Mouse (Mus musculus) cerebellum, postnatal 10 days (tissue): ENCODE measurements around the gene Lsm2.
"Not testable (repeated sequence)": the region's sequence is repeated elsewhere in the genome, so short reads cannot be mapped to it uniquely, and the experiment has no call there.

Experiments
- DNase-seq, 2 experiments: peaks; one replicate each; pipeline ENCODE4 v3.0.0; 2021; ENCODE audit warnings: mixed read lengths in 2 of 2

Lsm2 gene

GRCm38 (mm10) chr17:34995192-34995591 is 13.5 kb downstream of the Lsm2 start:
- not testable (repeated sequence) for DNase-seq

GRCm38 (mm10) chr17:34995927-34996326 is 14.3 kb downstream of the Lsm2 start:
- DNase-seq, result not testable (repeated sequence)

- DNase-seq, result no peak
Measured at GRCm38 (mm10) chr17:34996411-34997141, 14.9 kb downstream of the Lsm2 start.

DNA sequence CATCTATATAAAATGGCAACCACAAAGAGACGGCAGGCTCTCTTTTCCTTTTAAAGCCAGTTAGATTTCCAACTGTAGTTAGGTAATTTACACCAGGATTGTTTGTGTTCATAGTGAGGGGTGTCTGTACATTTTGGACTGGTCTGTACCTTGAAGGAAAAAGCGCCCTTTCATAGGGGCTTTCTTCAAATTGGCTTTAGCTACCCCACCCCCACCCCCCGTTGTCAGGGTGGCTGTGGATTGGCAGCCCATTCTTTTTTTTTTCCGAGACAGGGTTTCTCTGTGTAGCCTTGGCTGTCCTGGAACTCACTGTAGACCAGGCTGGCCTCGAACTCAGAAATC is 15.5 kb downstream of the Lsm2 start:
- DNase-seq, result no peak

- DNase-seq, result no peak
Measured at GRCm38 (mm10) chr17:34998526-34999430, 17.1 kb downstream of the Lsm2 start.

DNA sequence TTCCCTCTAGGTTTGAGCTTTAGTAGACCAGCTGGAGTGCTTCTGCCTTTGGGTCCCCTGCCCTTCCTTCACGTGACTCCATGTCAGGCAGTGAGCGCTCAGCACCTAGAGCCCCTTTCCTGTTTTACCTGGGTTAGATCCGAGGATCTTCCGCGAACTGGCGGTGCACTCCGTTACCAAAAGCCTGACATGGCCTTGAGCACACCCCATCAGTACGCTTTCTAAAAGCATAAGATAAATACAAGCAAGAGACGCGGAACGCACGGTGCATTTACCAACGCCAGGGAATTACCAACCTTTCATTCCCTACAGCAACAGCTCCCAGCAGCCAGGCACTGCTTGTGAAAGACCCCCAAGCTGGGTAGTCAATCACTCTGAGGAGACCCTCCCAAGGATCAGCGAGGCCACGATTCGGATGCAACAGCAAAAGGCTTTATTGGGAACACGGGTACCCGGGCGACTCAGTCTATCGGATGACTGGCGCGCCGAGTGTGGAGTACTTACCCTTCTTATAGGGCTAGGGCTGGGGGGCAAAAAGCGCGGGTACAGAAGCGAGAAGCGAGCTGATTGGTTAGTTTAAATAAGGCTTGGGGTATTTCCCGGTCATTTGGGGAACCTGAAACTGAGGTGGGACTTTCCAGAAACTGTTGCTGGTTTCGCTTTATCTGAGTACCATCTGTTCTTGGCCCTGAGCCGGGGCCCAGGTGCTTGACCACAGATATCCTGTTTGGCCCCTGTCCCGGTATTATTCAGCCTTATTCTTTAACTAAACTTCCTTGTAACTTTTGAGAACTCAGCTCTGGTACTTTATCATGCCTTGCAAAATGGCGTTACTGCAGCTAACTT is 18.4 kb downstream of the Lsm2 start:
- DNase-seq, result not testable (repeated sequence)

DNA sequence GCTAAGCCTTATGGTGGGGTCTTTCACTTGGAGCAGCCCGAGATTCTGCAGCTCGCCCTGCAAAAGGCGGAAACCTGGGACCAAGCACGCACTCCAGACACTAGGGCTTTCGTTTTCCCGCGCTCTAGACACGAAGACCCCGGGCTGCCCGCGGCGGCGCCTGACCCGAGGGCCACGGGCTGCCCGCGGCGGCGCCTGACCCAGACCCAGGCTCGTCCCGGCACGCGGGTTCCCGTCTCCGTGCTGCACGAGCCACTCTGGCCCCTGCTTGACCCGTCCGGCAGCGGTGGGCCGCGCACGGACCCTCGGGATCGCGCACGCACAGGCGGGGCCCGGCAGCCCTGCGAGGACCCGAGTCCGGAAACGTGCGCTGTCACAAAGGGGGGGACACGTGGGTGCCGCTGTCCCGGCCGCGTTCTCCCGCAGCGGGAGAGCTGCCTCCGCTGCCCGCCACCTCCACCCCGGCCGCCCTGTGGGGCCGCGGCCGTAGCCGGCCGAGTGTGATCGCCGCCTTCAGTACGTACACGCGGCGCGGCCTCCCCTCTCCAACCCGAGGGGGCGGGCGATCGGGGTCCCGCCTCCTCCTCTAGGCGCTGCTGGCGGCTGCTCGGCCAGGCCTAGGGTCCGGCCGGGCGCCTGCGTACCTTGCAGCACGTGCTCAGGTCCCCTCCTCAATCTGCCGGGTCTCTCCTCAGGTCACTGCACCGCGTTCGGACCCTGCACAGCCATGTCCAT is 19.2 kb downstream of the Lsm2 start, which contains the start of gene Vars:
Gene Vars (plus strand): TSS at position 271 of the 735 bp plus-strand sequence.
- DNase-seq, result peak; percentile 88 to 92

DNA sequence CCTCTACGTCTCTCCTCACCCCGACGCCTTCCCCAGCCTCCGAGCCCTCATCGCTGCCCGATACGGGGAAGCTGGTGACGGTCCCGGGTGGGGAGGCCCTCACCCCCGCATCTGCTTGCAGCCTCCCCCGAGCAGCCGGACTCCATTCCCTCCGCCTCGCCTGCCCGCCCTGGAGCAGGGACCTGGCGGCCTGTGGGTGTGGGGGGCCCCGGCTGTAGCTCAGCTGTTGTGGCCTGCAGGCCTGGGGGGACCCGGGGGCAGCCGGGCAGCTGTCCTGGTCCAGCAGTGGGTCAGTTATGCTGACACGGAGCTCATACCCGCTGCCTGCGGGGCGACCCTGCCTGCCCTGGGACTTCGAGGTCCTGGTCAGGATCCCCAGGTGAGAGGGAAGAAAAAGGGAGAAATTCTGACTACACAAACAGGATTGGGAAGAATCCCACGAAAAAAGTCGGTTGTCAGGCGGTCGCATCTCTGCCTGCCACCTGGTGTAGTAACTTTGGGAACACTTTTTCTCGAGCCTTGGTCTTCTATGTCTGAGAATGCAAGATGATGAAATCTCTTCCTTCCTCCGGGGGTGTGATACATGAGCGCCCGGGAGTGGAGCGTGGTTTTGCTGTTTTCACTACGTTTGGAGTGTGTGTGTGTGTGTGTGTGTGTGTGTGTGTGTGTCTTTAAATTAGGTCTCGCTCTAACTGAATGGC is 19.9 kb downstream of the Lsm2 start:
- peak in 1 of 2 experiments; percentile 37 for DNase-seq

GRCm38 (mm10) chr17:35002153-35002865 is 20.6 kb downstream of the Lsm2 start:
- DNase-seq, result peak; percentile 22 to 42

GRCm38 (mm10) chr17:35003022-35003838 is 21.6 kb downstream of the Lsm2 start:
- no peak for DNase-seq

- no peak for DNase-seq
Measured at GRCm38 (mm10) chr17:35004075-35004717, 22.5 kb downstream of the Lsm2 start.

DNA sequence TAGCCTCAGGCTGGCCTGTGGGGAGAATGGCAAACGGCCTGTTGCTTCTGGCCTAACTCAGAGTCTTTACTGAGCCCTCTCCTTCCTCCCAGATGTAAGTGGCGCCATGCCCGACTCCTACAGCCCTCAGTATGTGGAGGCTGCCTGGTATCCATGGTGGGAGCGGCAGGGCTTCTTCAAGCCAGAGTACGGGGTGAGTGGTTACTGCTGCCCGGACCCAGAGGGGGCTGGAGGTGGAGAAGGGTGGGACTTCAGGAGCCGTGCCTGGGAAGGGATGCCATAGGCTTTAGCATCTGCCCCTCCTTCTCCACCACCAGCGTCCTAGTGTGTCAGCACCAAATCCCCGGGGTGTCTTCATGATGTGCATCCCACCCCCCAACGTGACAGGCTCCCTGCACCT is 23.5 kb downstream of the Lsm2 start:
- DNase-seq, result peak in 1 of 2 experiments; percentile 9

DNA sequence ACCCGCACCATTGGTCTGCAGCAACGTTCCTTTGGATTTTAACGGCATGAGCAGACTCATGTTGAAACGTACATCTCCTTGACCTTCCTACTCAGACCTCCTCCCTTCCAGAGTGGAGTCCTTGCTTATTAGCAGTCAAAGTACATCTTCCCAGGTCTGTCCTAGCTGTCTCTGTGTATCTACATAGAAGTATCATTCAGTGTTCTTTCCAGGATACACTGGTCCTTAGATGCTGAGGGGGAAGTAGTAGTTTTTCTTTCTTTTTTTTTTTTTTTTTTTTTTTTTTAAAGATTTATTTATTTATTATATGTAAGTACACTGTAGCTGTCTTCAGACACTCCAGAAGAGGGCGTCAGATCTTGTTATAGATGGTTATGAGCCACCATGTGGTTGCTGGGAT is 24.2 kb downstream of the Lsm2 start:
- not testable (repeated sequence) for DNase-seq

- DNase-seq, result no peak
Measured at GRCm38 (mm10) chr17:35007387-35007991, 25.8 kb downstream of the Lsm2 start.

DNA sequence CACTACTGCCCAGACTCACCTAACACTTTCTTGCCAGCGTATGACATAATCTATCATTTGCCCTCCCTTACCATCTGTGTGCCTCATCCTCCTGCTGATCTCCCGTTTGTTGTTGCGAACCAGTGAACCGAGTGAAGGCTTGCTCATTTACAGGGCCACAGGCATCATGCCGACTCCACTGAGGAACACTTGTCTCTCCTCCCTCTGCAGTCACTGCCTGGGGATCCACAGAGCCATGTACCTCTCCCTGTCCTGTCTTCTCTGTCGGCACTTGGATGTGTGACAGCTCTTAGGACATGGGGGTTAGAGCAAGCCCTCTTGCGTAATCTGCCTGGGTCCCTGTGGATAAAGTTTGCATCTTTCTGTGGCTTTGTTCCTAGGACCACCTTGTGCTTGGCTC is 27.9 kb downstream of the Lsm2 start:
- peak; percentile 77 to 81 for DNase-seq

GRCm38 (mm10) chr17:35011440-35011839 is 29.8 kb downstream of the Lsm2 start:
- DNase-seq, result peak in 1 of 2 experiments; percentile 7

GRCm38 (mm10) chr17:35012430-35012829 is 30.8 kb downstream of the Lsm2 start:
- DNase-seq, result peak in 1 of 2 experiments; percentile 16

DNA sequence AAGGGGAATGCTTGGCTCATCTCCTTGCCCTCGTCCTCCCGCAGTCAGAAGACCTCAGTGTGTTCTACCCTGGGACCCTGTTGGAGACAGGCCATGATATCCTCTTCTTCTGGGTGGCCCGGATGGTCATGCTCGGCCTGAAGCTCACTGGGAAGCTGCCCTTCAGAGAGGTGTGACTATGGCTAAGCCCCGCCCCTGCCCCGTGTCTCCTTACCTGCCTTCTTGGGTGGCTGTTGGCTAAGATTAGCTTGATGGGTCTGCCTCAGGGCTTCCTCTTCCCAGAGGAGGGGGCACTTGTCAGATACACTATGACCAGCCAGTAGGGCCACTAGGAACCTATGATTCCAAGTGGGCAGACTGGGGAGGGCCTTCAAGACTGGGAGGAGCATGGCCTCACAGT is 31.6 kb downstream of the Lsm2 start:
- peak; percentile 9 to 14 for DNase-seq

- no peak for DNase-seq
Measured at GRCm38 (mm10) chr17:35015296-35015695, 33.6 kb downstream of the Lsm2 start.
